Mouse (Mus musculus) heart, postnatal 0 days (tissue): ENCODE measurements around the gene Micu2. TPM values are rescaled to one million over a fixed set of nuclear protein-coding genes. Genes with fewer than 3 reads are reported as not detected.

Experiments
- ATAC-seq: fragments of 200-750 bp; cut with Nextera tagmentation; 2 replicates; pipeline ENCODE4 v1.8.0; 2017; ENCODE audit warnings: low read depth, moderate number of reproducible peaks, moderate library complexity; ENCODE audit not compliant: insufficient read depth
- DNase-seq: peaks from one replicate; pipeline ENCODE4 v3.0.0-alpha.2; 2016; ENCODE audit warnings: low spot score
- H3K27ac ChIP-seq: fragments of 300-500 bp; sonication (generic); 2 replicates; pipeline ENCODE4 v1.5.1; 2014; ENCODE audit warnings: low read depth, mild to moderate bottlenecking
- H3K27me3 ChIP-seq: fragments of 300-500 bp; sonication (generic); 2 replicates; pipeline ENCODE4 v1.6.1; 2014; ENCODE audit warnings: low read length, mixed read lengths; ENCODE audit not compliant: control insufficient read depth, insufficient read depth
- H3K36me3 ChIP-seq: fragments of 300-500 bp; sonication (generic); replicated peaks from 2 replicates; pipeline ENCODE4 v1.6.1; 2014; ENCODE audit warnings: low read length, mixed read lengths; ENCODE audit not compliant: control insufficient read depth, insufficient read depth
- H3K4me1 ChIP-seq: fragments of 300-500 bp; sonication (generic); 2 replicates; pipeline ENCODE4 v1.6.1; 2014; ENCODE audit warnings: antibody characterized with exemption; ENCODE audit not compliant: control insufficient read depth, insufficient read depth
- H3K4me2 ChIP-seq: fragments of 300-500 bp; sonication (generic); 2 replicates; pipeline ENCODE4 v1.6.1; 2014; ENCODE audit warnings: low read depth, mild to moderate bottlenecking, low read length, moderate library complexity
- H3K4me3 ChIP-seq: fragments of 300-500 bp; sonication (generic); 2 replicates; pipeline ENCODE4 v1.5.1; 2014; ENCODE audit warnings: low read depth, low read length
- H3K9ac ChIP-seq: fragments of 300-500 bp; sonication (generic); replicated peaks from 2 replicates; pipeline ENCODE4 v1.6.1; 2014; ENCODE audit warnings: low read depth, low read length, mixed read lengths
- H3K9me3 ChIP-seq: fragments of 300-500 bp; sonication (generic); replicated peaks from 2 replicates; pipeline ENCODE4 v1.6.1; 2016; ENCODE audit warnings: low read length; ENCODE audit not compliant: control insufficient read depth
- CTCF ChIP-seq: IDR thresholded peaks from 2 replicates; pipeline ENCODE4 v1.5.1; 2016; ENCODE audit warnings: antibody characterized with exemption, control low read depth, low read depth
- EP300 ChIP-seq: IDR thresholded peaks from 2 replicates; pipeline ENCODE4 v1.6.1; 2016; ENCODE audit warnings: antibody characterized with exemption, low read depth
- WGBS: fragments of 180-500 bp; shearing (Covaris S2); extraction: QIAGEN DNeasy Blood & Tissue Kit; methylation state at CpG from one replicate; pipeline ENCODE4 v1.1.7; 2014; 5-methylcytosine and 5-hydroxymethylcytosine counted together
- polyA plus RNA-seq: library from polyadenylated mRNA; unstranded; fragments of >200 nt; fragmentation: Nextera tagmentation; extraction: Ambion mirVana; gene quantifications from 2 replicates; pipeline ENCODE4 v1.2.1, GENCODE M21; 2015
- total RNA-seq: library from RNA; depleted of rRNA; stranded (reverse); fragments of >200 nt; gene quantifications from 2 replicates; pipeline ENCODE4 v1.2.3, GENCODE M21; 2014; ENCODE audit warnings: low replicate concordance

Gene Micu2
- total and polyA plus RNA-seq, 2 experiments from 2014 or later: 48.0 to 70.7 TPM

DNA sequence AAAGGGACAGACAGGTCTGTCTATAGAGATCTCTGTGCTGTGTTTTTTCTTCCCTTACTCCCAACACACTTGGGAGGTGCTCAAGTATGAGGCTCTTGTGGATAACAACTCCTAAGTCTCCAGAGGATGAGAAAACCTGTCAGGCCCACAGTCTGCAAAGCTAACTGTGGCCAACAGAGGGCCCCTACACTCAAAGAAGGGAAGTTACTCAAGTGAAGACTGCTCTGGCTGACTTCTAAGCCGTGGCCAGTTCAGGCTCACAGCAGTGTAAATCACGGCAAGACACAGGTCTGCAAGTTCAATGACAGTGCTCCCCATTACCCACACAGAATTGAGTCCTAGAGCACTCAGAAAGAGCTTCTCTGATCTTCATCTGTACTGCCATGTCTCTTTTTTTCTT is 48.0 kb downstream of the Micu2 start:
- no peak for TF ChIP-seq EP300
- peak; percentile 60 for TF ChIP-seq CTCF
- no peaks in the 10 kb centered on the region for H3K27me3 ChIP-seq
- no peak overlapping the region for H3K27ac ChIP-seq
- H3K9ac ChIP-seq: no peak overlapping the region
- no peak for ATAC-seq
- WGBS: 22% methylated on average over 2 of the region's 2 CpGs
- H3K9me3 ChIP-seq: no peaks in the 10 kb centered on the region
- peaks cover 20% of the 10 kb centered on the region; the same call in 1 of the 2 replicates for H3K36me3 ChIP-seq
- no peak overlapping the region for H3K4me3 ChIP-seq
- H3K4me2 ChIP-seq: no peak overlapping the region
- H3K4me1 ChIP-seq: no peaks in the 10 kb centered on the region
- peak; percentile 20 for DNase-seq

DNA sequence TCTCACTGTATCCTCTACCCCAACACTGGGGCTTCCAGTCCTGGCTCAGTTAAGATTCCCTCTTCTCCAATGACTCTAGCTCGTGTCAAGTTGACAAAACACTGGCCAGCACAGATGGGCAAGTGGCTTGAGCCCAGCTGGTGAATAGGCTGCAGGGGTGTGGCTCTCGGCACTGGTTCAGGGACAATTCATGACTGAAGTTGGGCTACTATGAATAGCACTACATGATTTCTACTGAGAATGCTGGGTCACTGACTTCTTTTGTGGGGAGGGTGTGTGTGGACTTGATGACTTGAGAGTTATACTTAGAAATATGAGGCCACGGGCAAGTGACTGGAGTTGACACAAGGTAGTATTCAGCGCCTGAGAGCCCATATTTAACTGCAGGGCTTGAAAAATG is 53.2 kb downstream of the Micu2 start:
- Histone ChIP-seq H3K4me1 (peaks cover 5% of the 10 kb centered on the region; the same call in 1 of the 2 replicates), H3K4me2 (no peak overlapping the region), H3K27ac (peak overlapping the region; percentile 72), H3K27me3 (no peaks in the 10 kb centered on the region), H3K4me3 (no peak overlapping the region), H3K9ac (no peak overlapping the region), H3K9me3 (no peaks in the 10 kb centered on the region), H3K36me3 (peaks cover 34% of the 10 kb centered on the region)
- WGBS: 33% methylated on average over 4 of the region's 4 CpGs
- no peak for TF ChIP-seq CTCF
- no peak for TF ChIP-seq EP300
- peak; percentile 81 for DNase-seq
- ATAC-seq: peak; percentile 93

DNA sequence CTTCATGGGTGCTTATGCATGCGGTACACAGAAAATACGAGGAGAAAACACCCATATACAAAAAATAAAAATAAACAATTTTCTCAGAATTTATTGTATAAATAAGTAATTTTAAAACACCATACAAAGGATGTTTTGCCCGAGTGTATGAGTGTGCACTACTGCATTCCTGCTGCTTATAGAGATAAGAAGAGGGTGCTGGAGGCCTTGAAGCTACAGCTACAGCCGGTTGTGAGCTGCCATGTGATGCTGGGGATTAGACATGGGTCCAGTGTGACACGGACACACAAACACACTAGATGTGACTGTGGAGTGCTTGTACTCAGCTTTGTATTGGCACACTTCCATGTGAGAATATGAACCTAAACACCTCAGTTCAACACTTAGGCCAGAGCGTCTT is 61.8 kb downstream of the Micu2 start:
- Histone ChIP-seq H3K36me3 (peaks cover 4% of the 10 kb centered on the region), H3K9ac (no peak overlapping the region), H3K27ac (no peak overlapping the region), H3K9me3 (no peaks in the 10 kb centered on the region), H3K27me3 (no peaks in the 10 kb centered on the region), H3K4me3 (no peak overlapping the region), H3K4me2 (no peak overlapping the region), H3K4me1 (0 out of 2 replicates have a peak, but pooled peaks cover 4% of the 10 kb centered on the region)
- TF ChIP-seq EP300: no peak
- WGBS: 76% methylated on average over 6 of the region's 6 CpGs
- ATAC-seq (no peak), DNase-seq (no peak)

DNA sequence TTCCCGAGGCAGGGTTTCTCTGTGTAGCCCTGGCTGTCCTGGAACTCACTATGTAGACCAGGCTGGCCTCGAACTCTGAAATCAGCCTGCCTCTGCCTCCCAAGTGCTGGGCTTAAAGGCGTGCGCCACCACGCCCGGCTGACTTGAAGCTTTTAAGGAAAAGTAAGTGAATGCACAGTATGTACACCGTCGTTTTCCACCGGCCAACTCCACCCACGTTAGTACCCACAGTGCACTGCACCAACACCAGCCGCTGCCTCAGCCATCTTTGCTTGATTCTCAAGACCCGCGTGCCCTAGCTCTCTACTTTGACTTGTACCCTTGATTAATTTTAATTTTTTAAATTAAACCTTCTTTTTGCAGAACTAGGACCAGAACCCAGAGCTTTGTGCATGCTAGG is 64.4 kb downstream of the Micu2 start:
- ATAC-seq: no peak
- DNase-seq: no peak

DNA sequence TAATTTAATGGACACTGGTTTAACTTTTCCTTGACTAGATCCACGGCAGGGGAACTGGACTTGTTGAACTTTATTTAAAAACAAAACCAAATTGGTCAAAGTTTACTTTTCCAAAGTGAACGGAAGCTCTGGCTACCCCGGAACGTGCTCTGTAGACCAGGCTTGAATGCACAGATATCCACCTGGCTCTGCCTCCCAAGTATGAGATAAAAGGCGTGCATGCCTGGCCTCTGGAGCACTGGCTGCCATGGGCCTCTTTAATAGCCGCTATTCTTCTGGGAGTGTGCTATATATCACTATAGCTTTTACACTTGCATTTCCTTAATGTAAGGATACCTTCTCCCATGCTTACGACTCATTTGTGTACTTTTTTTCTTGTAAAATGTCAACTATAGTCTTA is 65.5 kb downstream of the Micu2 start:
- ATAC-seq (no peak), DNase-seq (no peak)
- Histone ChIP-seq H3K36me3 (peaks cover 20% of the 10 kb centered on the region), H3K9me3 (no peaks in the 10 kb centered on the region), H3K27ac (no peak overlapping the region), H3K27me3 (no peaks in the 10 kb centered on the region), H3K4me2 (no peak overlapping the region), H3K4me1 (0 out of 2 replicates have a peak, but pooled peaks cover 4% of the 10 kb centered on the region), H3K9ac (no peak overlapping the region), H3K4me3 (no peak overlapping the region)
- WGBS: 46% methylated on average over 7 of the region's 7 CpGs
- TF ChIP-seq EP300 (no peak), CTCF (no peak)

More for the DNA sequence above, 64.4 kb downstream of the Micu2 start:
- 0 out of 2 replicates have a peak, but pooled peaks cover 4% of the 10 kb centered on the region for H3K4me1 ChIP-seq
- WGBS: 93% methylated on average over 13 of the region's 13 CpGs
- H3K9me3 ChIP-seq: no peaks in the 10 kb centered on the region
- no peak overlapping the region for H3K4me3 ChIP-seq
- H3K27ac ChIP-seq: no peak overlapping the region
- H3K27me3 ChIP-seq: no peaks in the 10 kb centered on the region
- no peak overlapping the region for H3K4me2 ChIP-seq
- TF ChIP-seq CTCF (no peak), EP300 (no peak)
- H3K36me3 ChIP-seq: peaks cover 11% of the 10 kb centered on the region
- no peak overlapping the region for H3K9ac ChIP-seq

DNA sequence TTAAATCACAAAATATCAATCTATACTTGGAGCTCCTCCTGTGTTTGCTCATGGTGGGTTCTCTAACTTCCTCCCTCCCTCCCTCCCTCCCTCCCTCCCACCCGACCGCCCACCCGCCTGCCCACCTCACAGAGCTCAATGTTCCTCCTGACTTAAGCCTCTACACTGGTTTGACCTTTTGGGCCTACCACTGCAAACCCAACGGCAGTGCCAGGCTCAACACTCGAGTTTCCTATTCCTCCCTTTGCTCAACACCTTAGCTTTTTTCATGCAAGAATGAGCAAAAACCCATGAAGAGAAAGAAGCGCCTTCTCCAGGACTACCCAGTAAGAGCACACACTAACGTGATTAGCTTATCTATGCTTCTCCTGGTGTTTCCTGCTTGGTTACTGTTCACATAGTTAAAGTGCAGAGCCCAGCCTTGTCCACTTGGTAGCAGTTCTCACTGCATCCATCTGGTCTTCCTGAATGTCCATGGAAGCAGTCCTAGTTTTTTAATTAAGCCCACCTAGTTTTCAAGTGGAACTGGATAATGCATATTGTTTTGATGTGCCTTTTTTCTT is 66.1 kb downstream of the Micu2 start:
- Histone ChIP-seq H3K9ac (no peak overlapping the region), H3K4me2 (no peak overlapping the region), H3K36me3 (peaks cover 20% of the 10 kb centered on the region), H3K27ac (no peak overlapping the region), H3K9me3 (no peaks in the 10 kb centered on the region), H3K27me3 (no peaks in the 10 kb centered on the region), H3K4me1 (0 out of 2 replicates have a peak, but pooled peaks cover 4% of the 10 kb centered on the region), H3K4me3 (no peak overlapping the region)
- TF ChIP-seq CTCF (no peak), EP300 (no peak)
- 54% methylated on average over 7 of the region's 7 CpGs for WGBS
- ATAC-seq: no peak
- no peak for DNase-seq
